Mouse (Mus musculus): Measurements from ENCODE around the gene Insig2.

DNA sequence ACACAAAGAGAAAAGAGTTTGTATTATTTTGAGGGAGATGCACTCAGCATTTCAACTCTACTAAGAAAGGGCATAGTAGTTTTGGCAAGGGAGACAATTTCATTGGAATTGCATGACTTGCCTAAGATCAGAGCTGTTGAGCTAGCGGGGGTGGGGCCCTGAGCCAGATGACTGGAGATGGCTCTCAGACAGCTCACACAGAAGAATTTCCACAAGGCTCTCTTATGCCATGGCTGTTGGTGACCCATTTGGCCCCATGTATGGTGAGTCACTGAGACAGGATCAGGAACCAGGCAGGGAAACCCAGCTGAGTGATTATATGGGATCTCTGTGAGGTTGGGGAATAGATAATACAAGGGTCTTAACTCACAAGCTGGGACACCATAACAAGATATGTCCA is 51.9 kb downstream of the Insig2 start:
- TF ChIP-seq CTCF (IDR thresholded peaks at IDR 0.05): no peak
- TF ChIP-seq POLR2A (IDR thresholded peaks at IDR 0.05; ENCODE audit: insufficient read depth, low read depth, low read length): no peak
- TF ChIP-seq EP300 (IDR thresholded peaks at IDR 0.05; ENCODE audit: insufficient read depth, low read depth, low read length): no peak
